Mouse (Mus musculus): ENCODE results near the gene Lhx3.

DNA sequence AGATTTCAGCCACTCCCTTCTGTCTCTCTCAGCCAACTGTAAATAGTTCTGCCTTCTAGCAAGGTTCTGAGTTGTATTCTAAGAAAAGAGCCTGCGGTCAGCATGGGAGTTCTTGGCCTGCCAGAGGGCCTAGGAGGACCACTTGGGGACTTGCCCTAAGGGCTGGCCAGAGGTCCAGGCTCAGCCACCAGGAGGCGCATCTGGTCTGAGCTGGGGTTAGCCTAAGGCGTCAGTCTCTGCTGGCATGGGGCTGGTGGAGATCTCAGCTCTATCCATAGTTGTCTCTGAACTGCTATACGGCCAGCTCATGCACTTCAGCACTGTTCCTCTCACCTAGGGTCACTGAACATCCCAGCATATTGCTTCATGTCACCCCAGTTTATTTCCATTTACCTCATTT is 54.8 kb downstream of the Lhx3 start:
- peak; percentile 67 for TF ChIP-seq CTCF (IDR thresholded peaks at IDR 0.05)
- no peak for TF ChIP-seq EP300 (IDR thresholded peaks at IDR 0.05)
